Mouse (Mus musculus) limb, embryonic 15.5 days (tissue): Measurements from ENCODE around the gene Fam104a. TPM values are rescaled to one million over a fixed set of nuclear protein-coding genes. Genes with fewer than 3 reads are reported as not detected.

ENCODE experiments used
- ATAC-seq: fragments of 200-750 bp; cut with Nextera tagmentation; 2 replicates; pipeline ENCODE4 v1.8.0; 2017; ENCODE audit warnings: low read depth, moderate TSS enrichment; ENCODE audit not compliant: insufficient number of reproducible peaks, low FRiP score, low TSS enrichment
- H3K27ac ChIP-seq: fragments of 300-500 bp; sonication (generic); 2 replicates; pipeline ENCODE4 v1.5.1; 2015; ENCODE audit warnings: moderate library complexity, mild to moderate bottlenecking, inconsistent platforms
- H3K27me3 ChIP-seq: fragments of 300-500 bp; sonication (generic); 2 replicates; pipeline ENCODE4 v1.6.1; 2015; ENCODE audit warnings: inconsistent platforms
- H3K36me3 ChIP-seq: fragments of 300-500 bp; sonication (generic); 2 replicates; pipeline ENCODE4 v1.6.1; 2015; ENCODE audit warnings: inconsistent platforms
- H3K4me1 ChIP-seq: fragments of 300-500 bp; sonication (generic); 2 replicates; pipeline ENCODE4 v1.6.1; 2015; ENCODE audit warnings: inconsistent platforms
- H3K4me2 ChIP-seq: fragments of 300-500 bp; sonication (generic); 2 replicates; pipeline ENCODE4 v1.6.1; 2015; ENCODE audit warnings: mild to moderate bottlenecking, inconsistent platforms
- H3K4me3 ChIP-seq: fragments of 300-500 bp; sonication (generic); 2 replicates; pipeline ENCODE4 v1.5.1; 2015; ENCODE audit warnings: mild to moderate bottlenecking, inconsistent platforms
- H3K9ac ChIP-seq: fragments of 300-500 bp; sonication (generic); 2 replicates; pipeline ENCODE4 v1.6.1; 2015; ENCODE audit warnings: inconsistent platforms
- H3K9me3 ChIP-seq: fragments of 300-500 bp; sonication (generic); 2 replicates; pipeline ENCODE4 v1.6.1; 2016; ENCODE audit warnings: inconsistent platforms
- WGBS: fragments of 180-500 bp; shearing (Covaris S2); methylation state at CpG from one replicate; pipeline ENCODE4 v1.1.7; 2015; 5-methylcytosine and 5-hydroxymethylcytosine counted together
- polyA plus RNA-seq: library from polyadenylated mRNA; unstranded; fragments of >200 nt; fragmentation: Nextera tagmentation; extraction: Ambion mirVana; gene quantifications from 2 replicates; pipeline ENCODE4 v1.2.1, GENCODE M21; 2015

Fam104a gene
- polyA plus RNA-seq, 1 experiment from 2014 or later, result 46.0 TPM

GRCm38 (mm10) chr11:113648152-113648551 is 35.8 kb downstream of the Fam104a start:
- H3K4me2 ChIP-seq, result 0 out of 2 replicates have a peak overlapping the region, but pooled peaks have one; percentile 8
- no peaks in the 10 kb centered on the region for H3K27me3 ChIP-seq
- WGBS, result 3% methylated on average over 15 of the region's 15 CpGs
- H3K9ac ChIP-seq, result no peak overlapping the region
- H3K36me3 ChIP-seq, result peaks cover 15% of the 10 kb centered on the region
- H3K9me3 ChIP-seq, result no peaks in the 10 kb centered on the region
- peaks cover 31% of the 10 kb centered on the region for H3K4me1 ChIP-seq
- H3K27ac ChIP-seq, result no peak overlapping the region
- ATAC-seq, result no peak
- H3K4me3 ChIP-seq, result no peak overlapping the region

GRCm38 (mm10) chr11:113645181-113645580 is 38.8 kb downstream of the Fam104a start:
- Histone ChIP-seq H3K4me1 (peaks cover 17% of the 10 kb centered on the region), H3K9ac (no peak overlapping the region), H3K36me3 (no peaks in the 10 kb centered on the region), H3K4me2 (no peak overlapping the region), H3K9me3 (no peaks in the 10 kb centered on the region), H3K4me3 (no peak overlapping the region), H3K27ac (no peak overlapping the region), H3K27me3 (no peaks in the 10 kb centered on the region)
- WGBS, result 84% methylated on average over 3 of the region's 3 CpGs
- no peak for ATAC-seq

- Histone ChIP-seq H3K27me3 (no peaks in the 10 kb centered on the region), H3K4me1 (no peaks in the 10 kb centered on the region), H3K36me3 (no peaks in the 10 kb centered on the region), H3K9me3 (no peaks in the 10 kb centered on the region), H3K27ac (no peak overlapping the region), H3K9ac (no peak overlapping the region), H3K4me3 (no peak overlapping the region), H3K4me2 (no peak overlapping the region)
- ATAC-seq, result no peak
- 78% methylated on average over 12 of the region's 12 CpGs for WGBS
Measured at GRCm38 (mm10) chr11:113638680-113639079, 45.3 kb downstream of the Fam104a start.

- no peaks in the 10 kb centered on the region for H3K36me3 ChIP-seq
- no peaks in the 10 kb centered on the region for H3K9me3 ChIP-seq
- no peak overlapping the region for H3K9ac ChIP-seq
- H3K4me1 ChIP-seq, result no peaks in the 10 kb centered on the region
- H3K27me3 ChIP-seq, result no peaks in the 10 kb centered on the region
- WGBS, result 59% methylated on average over 10 of the region's 10 CpGs
- H3K4me3 ChIP-seq, result no peak overlapping the region
- no peak for ATAC-seq
- no peak overlapping the region for H3K4me2 ChIP-seq
- H3K27ac ChIP-seq, result no peak overlapping the region
Measured at GRCm38 (mm10) chr11:113634699-113635121, 49.2 kb downstream of the Fam104a start.

GRCm38 (mm10) chr11:113633398-113633797 is 50.6 kb downstream of the Fam104a start:
- 91% methylated on average over 5 of the region's 5 CpGs for WGBS
- ATAC-seq, result no peak

GRCm38 (mm10) chr11:113632303-113632702 is 51.7 kb downstream of the Fam104a start:
- Histone ChIP-seq H3K4me3 (no peak overlapping the region), H3K9me3 (no peaks in the 10 kb centered on the region), H3K4me2 (no peak overlapping the region), H3K36me3 (no peaks in the 10 kb centered on the region), H3K9ac (no peak overlapping the region), H3K4me1 (no peaks in the 10 kb centered on the region), H3K27me3 (no peaks in the 10 kb centered on the region), H3K27ac (no peak overlapping the region)
- whole genome bisulfite sequencing, result 82% methylated on average over 7 of the region's 7 CpGs
- ATAC-seq, result no peak

More at GRCm38 (mm10) chr11:113633398-113633797, 50.6 kb downstream of the Fam104a start:
- Histone ChIP-seq H3K27ac (no peak overlapping the region), H3K4me3 (no peak overlapping the region), H3K4me2 (no peak overlapping the region), H3K9ac (no peak overlapping the region), H3K36me3 (no peaks in the 10 kb centered on the region), H3K27me3 (no peaks in the 10 kb centered on the region), H3K9me3 (no peaks in the 10 kb centered on the region), H3K4me1 (no peaks in the 10 kb centered on the region)

- Histone ChIP-seq H3K4me3 (no peak overlapping the region), H3K36me3 (no peaks in the 10 kb centered on the region), H3K4me2 (no peak overlapping the region), H3K27ac (no peak overlapping the region), H3K4me1 (no peaks in the 10 kb centered on the region), H3K9ac (no peak overlapping the region), H3K9me3 (no peaks in the 10 kb centered on the region), H3K27me3 (no peaks in the 10 kb centered on the region)
- ATAC-seq, result no peak
- WGBS, result 85% methylated on average over 8 of the region's 8 CpGs
Measured at GRCm38 (mm10) chr11:113631862-113632261, 52.1 kb downstream of the Fam104a start.

- Histone ChIP-seq H3K9ac (no peak overlapping the region), H3K4me3 (no peak overlapping the region), H3K27ac (no peak overlapping the region), H3K4me1 (no peaks in the 10 kb centered on the region), H3K4me2 (no peak overlapping the region), H3K36me3 (no peaks in the 10 kb centered on the region), H3K27me3 (no peaks in the 10 kb centered on the region), H3K9me3 (no peaks in the 10 kb centered on the region)
- WGBS, result 71% methylated on average over 8 of the region's 8 CpGs
- ATAC-seq, result no peak
Measured at GRCm38 (mm10) chr11:113631302-113631701, 52.7 kb downstream of the Fam104a start.

- Histone ChIP-seq H3K27ac (no peak overlapping the region), H3K36me3 (no peaks in the 10 kb centered on the region), H3K4me2 (no peak overlapping the region), H3K9ac (no peak overlapping the region), H3K27me3 (no peaks in the 10 kb centered on the region), H3K9me3 (no peaks in the 10 kb centered on the region), H3K4me1 (no peaks in the 10 kb centered on the region), H3K4me3 (no peak overlapping the region)
- WGBS, result 52% methylated on average over 7 of the region's 7 CpGs
- ATAC-seq, result no peak
Measured at GRCm38 (mm10) chr11:113630642-113631041, 53.3 kb downstream of the Fam104a start.

GRCm38 (mm10) chr11:113627785-113628184 is 56.2 kb downstream of the Fam104a start:
- H3K27me3 ChIP-seq, result no peaks in the 10 kb centered on the region
- no peaks in the 10 kb centered on the region for H3K36me3 ChIP-seq
- H3K9ac ChIP-seq, result no peak overlapping the region
- 46% methylated on average over 4 of the region's 4 CpGs for WGBS
- H3K4me1 ChIP-seq, result no peaks in the 10 kb centered on the region
- no peak for ATAC-seq
- no peak overlapping the region for H3K4me2 ChIP-seq
- no peak overlapping the region for H3K4me3 ChIP-seq
- no peaks in the 10 kb centered on the region for H3K9me3 ChIP-seq
- H3K27ac ChIP-seq, result no peak overlapping the region

- WGBS, result 90% methylated on average over 18 of the region's 18 CpGs
- Histone ChIP-seq H3K4me2 (no peak overlapping the region), H3K27ac (no peak overlapping the region), H3K36me3 (no peaks in the 10 kb centered on the region), H3K4me1 (no peaks in the 10 kb centered on the region), H3K4me3 (no peak overlapping the region), H3K27me3 (peaks cover 13% of the 10 kb centered on the region), H3K9me3 (no peaks in the 10 kb centered on the region), H3K9ac (no peak overlapping the region)
- ATAC-seq, result no peak
Measured at GRCm38 (mm10) chr11:113625437-113625836, 58.5 kb downstream of the Fam104a start.

- H3K4me3 ChIP-seq, result no peak overlapping the region
- no peak overlapping the region for H3K27ac ChIP-seq
- no peaks in the 10 kb centered on the region for H3K9me3 ChIP-seq
- H3K4me2 ChIP-seq, result no peak overlapping the region
- 87% methylated on average over 4 of the region's 4 CpGs for WGBS
- ATAC-seq, result no peak
- H3K9ac ChIP-seq, result no peak overlapping the region
- H3K4me1 ChIP-seq, result peaks cover 24% of the 10 kb centered on the region
- peaks cover 42% of the 10 kb centered on the region for H3K27me3 ChIP-seq
- H3K36me3 ChIP-seq, result no peaks in the 10 kb centered on the region
Measured at GRCm38 (mm10) chr11:113622028-113622427, 61.9 kb downstream of the Fam104a start.

GRCm38 (mm10) chr11:113621001-113621400 is 63.0 kb downstream of the Fam104a start:
- H3K4me2 ChIP-seq, result no peak overlapping the region
- H3K36me3 ChIP-seq, result no peaks in the 10 kb centered on the region
- H3K9ac ChIP-seq, result no peak overlapping the region
- H3K4me3 ChIP-seq, result no peak overlapping the region
- 56% methylated on average over 2 of the region's 2 CpGs for WGBS
- ATAC-seq, result no peak
- H3K4me1 ChIP-seq, result peaks cover 24% of the 10 kb centered on the region
- H3K9me3 ChIP-seq, result no peaks in the 10 kb centered on the region
- H3K27ac ChIP-seq, result no peak overlapping the region
- peaks cover 43% of the 10 kb centered on the region for H3K27me3 ChIP-seq
